Mouse (Mus musculus) C2C12 (cell line): Measurements from ENCODE around the gene Dbndd2.

Source experiments
- CEBPB ChIP-seq: IDR thresholded peaks from one replicate; pipeline ENCODE4 v1.6.1; 2011; ENCODE audit warnings: low read depth, mild to moderate bottlenecking, control low read depth, moderate library complexity
- CTCF ChIP-seq: IDR thresholded peaks from one replicate; pipeline ENCODE4 v1.5.1; 2011; ENCODE audit not compliant: control insufficient read depth, insufficient read depth, insufficient read length
- USF1 ChIP-seq: IDR thresholded peaks from one replicate; pipeline ENCODE4 v1.6.1; 2011; ENCODE audit warnings: low read depth, mild to moderate bottlenecking, control low read depth, moderate library complexity

- TF ChIP-seq CTCF (no peak), CEBPB (no peak), USF1 (no peak)
These were observed 32.6 kb downstream of the Dbndd2 start for GRCm38 (mm10) chr2:164518266-164519170.
